ENCODE assay signal across 12 mouse cellular contexts in genomic region chr4:118297844-118298243, GRCm38 (mm10). TPM values are rescaled to one million over a fixed set of nuclear protein-coding genes. Genes with fewer than 3 reads are reported as not detected.
A peak's percentile ranks its signal among the peaks of the same experiment; 100 is the strongest.
DNase-seq lines count a peak whose midpoint lies in the region; ATAC-seq lines count a peak whose summit lies in the region.
"Had no signal": no experiment of that assay in that cellular context is flagged by ENCODE, and none has a peak within 500 bp of the region (broad histone marks: within the 10 kb centered on the region; RNA-seq: fewer than 3 reads in every experiment).

No protein-coding gene starts in this region.

- 0 out of 2 replicates have a peak, but pooled peaks have one; percentile 45 for ATAC-seq in kidney, embryonic 15.5 days (replicated peaks; ENCODE audit: low FRiP score)
- peak; percentile 63 for ATAC-seq in forebrain, embryonic 13.5 days

- no peak overlapping the region for H3K27ac ChIP-seq in kidney, embryonic 15.5 days
- 0 out of 2 replicates have a peak overlapping the region, but pooled peaks have one; percentile 16 for H3K27ac ChIP-seq in forebrain, embryonic 13.5 days
- H3K27ac ChIP-seq in limb, embryonic 10.5 days = peak overlapping the region; percentile 61
- H3K27ac ChIP-seq: embryonic facial prominence, embryonic 15.5 days had no signal

- 9% methylated on average over 5 of the region's 5 CpGs for WGBS in kidney, embryonic 15.5 days
- WGBS in forebrain, embryonic 13.5 days = 19% methylated on average over 5 of the region's 5 CpGs
- 1% methylated on average over 5 of the region's 5 CpGs for WGBS in limb, embryonic 10.5 days

- no peak overlapping the region for H3K9ac ChIP-seq in kidney, embryonic 15.5 days
- H3K9ac ChIP-seq in forebrain, embryonic 13.5 days = no peak overlapping the region
- H3K9ac ChIP-seq: embryonic facial prominence, embryonic 15.5 days had no signal

- peak overlapping the region; percentile 12; the same call in 1 of the 2 replicates for H3K4me2 ChIP-seq in kidney, embryonic 15.5 days
- no peak overlapping the region for H3K4me2 ChIP-seq in forebrain, embryonic 13.5 days
- H3K4me2 ChIP-seq: embryonic facial prominence, embryonic 15.5 days had no signal

- H3K36me3 ChIP-seq in kidney, embryonic 15.5 days = no peaks in the 10 kb centered on the region
- H3K36me3 ChIP-seq in forebrain, embryonic 13.5 days (ENCODE audit: poor library complexity, severe bottlenecking) = no peaks in the 10 kb centered on the region
- no peaks in the 10 kb centered on the region for H3K36me3 ChIP-seq in limb, embryonic 10.5 days
- H3K36me3 ChIP-seq: embryonic facial prominence, embryonic 15.5 days had no signal

- no peak for DNase-seq in kidney, postnatal 25 days
- peak; percentile 67 for DNase-seq in embryo, embryonic 11 days
- DNase-seq in limb, embryonic 10.5 days (ENCODE audit: low spot score) = peak; percentile 54
- no peak for DNase-seq in testis, postnatal 14 days (ENCODE audit: low spot score)
- no peak for DNase-seq in adipocyte (ENCODE audit: low spot score)
- no peak for DNase-seq in urinary bladder, adult 2 months (ENCODE audit: low spot score)
- DNase-seq: gastrocnemius, postnatal 10 days; kidney, postnatal 10 days; lung, postnatal 14 days had no signal

- H3K9me3 ChIP-seq in kidney, embryonic 15.5 days (replicated peaks) = no peaks in the 10 kb centered on the region
- no peaks in the 10 kb centered on the region for H3K9me3 ChIP-seq in forebrain, embryonic 13.5 days (replicated peaks)
- H3K9me3 ChIP-seq in limb, embryonic 10.5 days (replicated peaks) = no peaks in the 10 kb centered on the region
- H3K9me3 ChIP-seq: embryonic facial prominence, embryonic 15.5 days had no signal

- H3K4me3 ChIP-seq in kidney, embryonic 15.5 days (replicated peaks) = no peak overlapping the region
- H3K4me3 ChIP-seq in forebrain, embryonic 13.5 days = no peak overlapping the region
- peak overlapping the region; percentile 27 for H3K4me3 ChIP-seq in limb, embryonic 10.5 days
- H3K4me3 ChIP-seq: embryonic facial prominence, embryonic 15.5 days had no signal

- peaks cover 12% of the 10 kb centered on the region for H3K4me1 ChIP-seq in kidney, embryonic 15.5 days
- H3K4me1 ChIP-seq in forebrain, embryonic 13.5 days = peaks cover 19% of the 10 kb centered on the region
- H3K4me1 ChIP-seq in limb, embryonic 10.5 days = peaks cover 37% of the 10 kb centered on the region

- peaks cover 6% of the 10 kb centered on the region; the same call in 1 of the 2 replicates for H3K27me3 ChIP-seq in kidney, embryonic 15.5 days
- H3K27me3 ChIP-seq in forebrain, embryonic 13.5 days = no peaks in the 10 kb centered on the region
- H3K27me3 ChIP-seq in limb, embryonic 10.5 days (ENCODE audit: low read depth, poor library complexity, severe bottlenecking) = peaks cover 23% of the 10 kb centered on the region
- H3K27me3 ChIP-seq: embryonic facial prominence, embryonic 15.5 days had no signal

RNA-seq across cellular contexts. Expression of gene Ptprf, which starts 6.6 kb away (rescaled TPM):
- polyA plus RNA-seq in kidney, embryonic 15.5 days (2015; fragmentation: Nextera tagmentation; extraction: Ambion mirVana) = 64.2 and 64.4 TPM in 2 replicates
- polyA plus RNA-seq in forebrain, embryonic 13.5 days (2015; fragmentation: Nextera tagmentation; extraction: Ambion mirVana) = 62.9 and 76.1 TPM in 2 replicates
- 67.5 and 77.3 TPM in 2 replicates for polyA plus RNA-seq in limb, embryonic 10.5 days (2016; fragmentation: Nextera tagmentation; extraction: Ambion mirVana)
- 67.7 and 98.4 TPM in 2 replicates for polyA plus RNA-seq in urinary bladder, adult 2 months (2012; rRNA removed)

Comparison
In these comparisons a context has a peak if more than half of its experiments do, and no peak if none do; other contexts are left out.
1. DNase-seq: peak in embryo, embryonic 11 days (single experiment) and limb, embryonic 10.5 days (single experiment); none in kidney, postnatal 25 days (0 of 2), testis, postnatal 14 days (single experiment), adipocyte (single experiment) and urinary bladder, adult 2 months (single experiment).